Mouse (Mus musculus): ENCODE data around the gene Bfar.
"Not testable (repeated sequence)": the region's sequence is repeated elsewhere in the genome, so short reads cannot be mapped to it uniquely, and the experiment has no call there.

The Bfar gene

GRCm38 (mm10) chr16:13716821-13717553, 45.3 kb downstream of the Bfar start:
- DNase-seq (ENCODE audit: low spot score in 2 of 2), result no peak

- DNase-seq (ENCODE audit: low spot score in 2 of 2), result peak in 1 of 2 experiments; percentile 4
These were observed 51.3 kb downstream of the Bfar start for GRCm38 (mm10) chr16:13722937-13723336.

- no peak for DNase-seq (ENCODE audit: low spot score in 2 of 2)
These were observed 56.2 kb downstream of the Bfar start for GRCm38 (mm10) chr16:13727811-13728335.

- DNase-seq (ENCODE audit: low spot score in 2 of 2), result no peak
These were observed 57.8 kb downstream of the Bfar start for GRCm38 (mm10) chr16:13729428-13729827.

- DNase-seq (ENCODE audit: low spot score in 2 of 2), result no peak
These were observed 58.9 kb downstream of the Bfar start, which contains the start of gene Pla2g10 for GRCm38 (mm10) chr16:13730285-13731255. TSS of gene Pla2g10 (minus strand) at chr16:13730983.

GRCm38 (mm10) chr16:13732786-13733185, 61.1 kb downstream of the Bfar start:
- DNase-seq (ENCODE audit: low spot score in 2 of 2), result no peak

- peak; percentile 73 to 79 for DNase-seq (ENCODE audit: low spot score in 2 of 2)
These were observed 62.0 kb downstream of the Bfar start for GRCm38 (mm10) chr16:13733518-13734137.

GRCm38 (mm10) chr16:13735977-13736376, 64.3 kb downstream of the Bfar start:
- no peak for DNase-seq (ENCODE audit: low spot score in 2 of 2)

GRCm38 (mm10) chr16:13739044-13739443, 67.4 kb downstream of the Bfar start:
- DNase-seq (ENCODE audit: low spot score in 2 of 2), result not testable (repeated sequence)

GRCm38 (mm10) chr16:13740844-13741243, 69.2 kb downstream of the Bfar start:
- no peak for DNase-seq (ENCODE audit: low spot score in 2 of 2)

GRCm38 (mm10) chr16:13747708-13748107, 76.0 kb downstream of the Bfar start:
- DNase-seq (ENCODE audit: low spot score in 2 of 2), result no peak

- DNase-seq (ENCODE audit: low spot score in 2 of 2), result no peak
These were observed 76.5 kb downstream of the Bfar start for GRCm38 (mm10) chr16:13748124-13748523.

GRCm38 (mm10) chr16:13748813-13749212, 77.2 kb downstream of the Bfar start:
- DNase-seq (ENCODE audit: low spot score in 2 of 2), result not testable (repeated sequence)

- DNase-seq (ENCODE audit: low spot score in 2 of 2), result no peak
These were observed 77.6 kb downstream of the Bfar start for GRCm38 (mm10) chr16:13749306-13749705.

- DNase-seq (ENCODE audit: low spot score in 2 of 2), result no peak
These were observed 78.3 kb downstream of the Bfar start for GRCm38 (mm10) chr16:13749981-13750380.

GRCm38 (mm10) chr16:13750626-13751025, 79.0 kb downstream of the Bfar start:
- no peak for DNase-seq (ENCODE audit: low spot score in 2 of 2)
